Mouse (Mus musculus) stomach, embryonic 14.5 days (tissue): ENCODE data around the gene Fli1. TPM values are rescaled to one million over a fixed set of nuclear protein-coding genes. Genes with fewer than 3 reads are reported as not detected.

Experiments
- ATAC-seq: fragments of 200-750 bp; cut with Nextera tagmentation; 2 replicates; pipeline ENCODE4 v1.8.0; 2017; ENCODE audit warnings: low read depth, moderate TSS enrichment; ENCODE audit not compliant: insufficient number of reproducible peaks, insufficient read depth, low FRiP score
- H3K27ac ChIP-seq: fragments of 300-500 bp; sonication (generic); 2 replicates; pipeline ENCODE4 v1.5.1; 2014; ENCODE audit warnings: mild to moderate bottlenecking, low read length, moderate library complexity, mixed read lengths
- H3K27me3 ChIP-seq: fragments of 300-500 bp; sonication (generic); 2 replicates; pipeline ENCODE4 v1.6.1; 2014; ENCODE audit warnings: low read length, control low read depth, mixed read lengths; ENCODE audit not compliant: control insufficient read depth, insufficient read depth
- H3K36me3 ChIP-seq: fragments of 300-500 bp; sonication (generic); 2 replicates; pipeline ENCODE4 v1.6.1; 2014; ENCODE audit warnings: mild to moderate bottlenecking, control low read depth, low read length, moderate library complexity, mixed read lengths; ENCODE audit not compliant: control insufficient read depth, insufficient read depth
- H3K4me1 ChIP-seq: fragments of 300-500 bp; sonication (generic); 2 replicates; pipeline ENCODE4 v1.6.1; 2014; ENCODE audit warnings: low read length, control low read depth, mixed read lengths; ENCODE audit not compliant: control insufficient read depth, insufficient read depth
- H3K4me2 ChIP-seq: fragments of 300-500 bp; sonication (generic); replicated peaks from 2 replicates; pipeline ENCODE4 v1.6.1; 2014; ENCODE audit warnings: low read depth, low read length, control low read depth
- H3K4me3 ChIP-seq: fragments of 300-500 bp; sonication (generic); 2 replicates; pipeline ENCODE4 v1.5.1; 2014; ENCODE audit warnings: low read depth, low read length, control low read depth
- H3K9ac ChIP-seq: fragments of 300-500 bp; sonication (generic); replicated peaks from 2 replicates; pipeline ENCODE4 v1.6.1; 2014; ENCODE audit warnings: low read depth, mild to moderate bottlenecking, control low read depth, low read length, moderate library complexity, mixed read lengths
- H3K9me3 ChIP-seq: fragments of 300-500 bp; sonication (generic); 2 replicates; pipeline ENCODE4 v1.6.1; 2016; ENCODE audit warnings: low read depth, low read length, control low read depth; ENCODE audit not compliant: control insufficient read depth
- WGBS: fragments of 180-500 bp; shearing (Covaris S2); extraction: QIAGEN DNeasy Blood & Tissue Kit; methylation state at CpG from one replicate; pipeline ENCODE4 v1.1.7; 2014; 5-methylcytosine and 5-hydroxymethylcytosine counted together
- polyA plus RNA-seq: library from polyadenylated mRNA; unstranded; fragments of >200 nt; fragmentation: Nextera tagmentation; extraction: Ambion mirVana; gene quantifications from 2 replicates; pipeline ENCODE4 v1.2.1, GENCODE M21; 2014

Gene Fli1
- polyA plus RNA-seq, 1 experiment from 2014 or later, result 11.4 TPM

DNA sequence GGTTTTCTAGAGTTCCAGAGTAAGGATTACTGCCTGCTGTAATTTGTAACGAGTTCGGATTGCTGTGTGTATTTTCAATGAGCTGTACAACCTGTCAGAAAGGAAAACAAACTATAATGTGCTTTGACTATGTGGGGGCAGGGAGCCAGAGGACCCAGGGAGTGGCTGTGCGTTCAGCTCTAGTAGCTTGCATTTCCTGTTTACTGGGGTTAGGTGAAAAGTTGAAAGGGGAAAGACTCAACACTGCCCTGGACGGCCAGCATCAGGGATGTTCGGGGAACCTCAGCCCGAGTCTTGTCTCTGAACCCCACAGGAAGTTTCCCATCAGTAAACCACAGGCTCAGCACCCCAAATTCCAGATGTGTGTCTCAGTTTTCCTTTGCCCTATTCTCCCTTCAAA, 43.2 kb downstream of the Fli1 start:
- WGBS, result 46% methylated on average over 6 of the region's 6 CpGs
- Histone ChIP-seq H3K4me3 (no peak overlapping the region), H3K27me3 (no peaks in the 10 kb centered on the region), H3K36me3 (no peaks in the 10 kb centered on the region), H3K27ac (no peak overlapping the region), H3K9ac (no peak overlapping the region), H3K4me1 (peaks cover 21% of the 10 kb centered on the region), H3K4me2 (no peak overlapping the region), H3K9me3 (no peaks in the 10 kb centered on the region)
- ATAC-seq, result no peak

GRCm38 (mm10) chr9:32495643-32495997, 47.0 kb downstream of the Fli1 start:
- no peak for ATAC-seq
- 24% methylated on average over 7 of the region's 7 CpGs for WGBS
- H3K27ac ChIP-seq, result no peak overlapping the region

DNA sequence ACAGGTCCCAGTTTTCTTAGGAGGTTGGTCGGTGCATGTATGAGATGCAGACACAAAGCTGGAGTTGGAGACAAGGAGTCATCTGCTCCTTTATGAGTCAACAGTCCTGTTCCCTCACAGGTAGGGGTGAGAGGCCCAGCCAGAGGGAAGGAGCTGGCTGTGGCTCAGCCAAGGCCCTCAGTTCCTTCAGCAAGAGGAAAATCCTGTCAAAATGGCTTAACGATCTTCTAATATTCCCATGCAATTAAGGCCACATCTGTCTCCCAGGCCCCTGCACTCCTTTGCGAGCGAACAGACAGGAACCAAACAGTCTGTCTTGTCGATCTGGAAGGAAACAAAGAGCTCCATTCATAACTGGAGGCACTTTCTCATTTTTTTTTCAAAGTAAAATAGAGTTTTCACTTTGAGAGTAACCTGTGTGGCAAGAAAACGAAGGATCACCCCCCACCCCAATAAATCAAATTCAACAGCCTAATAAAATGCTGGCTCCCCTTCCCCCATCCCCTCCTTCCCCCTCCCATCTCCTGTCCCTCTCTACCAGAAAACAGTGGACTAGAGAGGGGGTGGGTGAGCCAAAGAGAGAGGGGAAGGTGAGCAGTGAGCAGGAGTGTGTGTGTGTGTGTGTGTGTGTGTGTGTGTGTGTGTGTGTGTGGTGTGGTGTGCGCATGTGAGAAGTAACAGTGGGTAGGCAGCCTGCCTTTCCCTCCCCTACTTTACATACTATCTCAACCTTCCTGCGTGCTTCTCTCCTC, 47.6 kb downstream of the Fli1 start:
- Histone ChIP-seq H3K36me3 (no peaks in the 10 kb centered on the region), H3K9ac (no peak overlapping the region), H3K4me3 (no peak overlapping the region), H3K27ac (no peak overlapping the region), H3K27me3 (no peaks in the 10 kb centered on the region), H3K4me2 (no peak overlapping the region), H3K9me3 (no peaks in the 10 kb centered on the region), H3K4me1 (peaks cover 16% of the 10 kb centered on the region)
- ATAC-seq, result peak; percentile 49; the same call in 1 of the 2 replicates
- WGBS, result 21% methylated on average over 8 of the region's 8 CpGs

More at GRCm38 (mm10) chr9:32495643-32495997, 47.0 kb downstream of the Fli1 start:
- Histone ChIP-seq H3K27me3 (no peaks in the 10 kb centered on the region), H3K36me3 (no peaks in the 10 kb centered on the region), H3K4me2 (no peak overlapping the region), H3K4me1 (peaks cover 16% of the 10 kb centered on the region), H3K9ac (no peak overlapping the region), H3K9me3 (no peaks in the 10 kb centered on the region), H3K4me3 (no peak overlapping the region)

GRCm38 (mm10) chr9:32493588-32494423, 48.9 kb downstream of the Fli1 start:
- no peak overlapping the region for H3K4me2 ChIP-seq
- no peak for ATAC-seq
- no peaks in the 10 kb centered on the region for H3K27me3 ChIP-seq
- H3K27ac ChIP-seq, result no peak overlapping the region
- H3K36me3 ChIP-seq, result no peaks in the 10 kb centered on the region
- H3K9ac ChIP-seq, result no peak overlapping the region
- H3K4me3 ChIP-seq, result no peak overlapping the region
- WGBS, result 86% methylated on average over 4 of the region's 4 CpGs
- no peaks in the 10 kb centered on the region for H3K9me3 ChIP-seq
- H3K4me1 ChIP-seq, result peaks cover 16% of the 10 kb centered on the region

DNA sequence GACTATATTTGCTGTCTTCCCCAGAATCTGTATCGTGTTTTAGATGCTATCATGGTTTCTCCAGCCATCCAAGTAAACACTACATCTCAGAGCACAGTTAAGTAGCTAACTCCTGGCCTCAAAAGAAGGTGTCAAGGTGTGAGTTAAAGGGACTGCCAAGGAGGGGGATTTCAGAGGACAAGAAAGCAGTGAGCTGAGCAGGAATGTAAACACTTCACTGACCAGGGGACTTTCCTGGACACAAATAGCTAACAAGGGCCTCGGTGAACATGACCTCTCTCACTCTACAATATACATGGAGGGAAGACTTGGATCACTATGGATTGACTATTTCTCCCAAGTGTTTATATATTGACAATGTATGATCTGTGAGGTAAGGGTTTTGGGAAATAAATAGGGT, 49.9 kb downstream of the Fli1 start:
- Histone ChIP-seq H3K9ac (no peak overlapping the region), H3K4me2 (no peak overlapping the region), H3K9me3 (no peaks in the 10 kb centered on the region), H3K36me3 (no peaks in the 10 kb centered on the region), H3K27me3 (no peaks in the 10 kb centered on the region), H3K27ac (no peak overlapping the region), H3K4me1 (peaks cover 16% of the 10 kb centered on the region), H3K4me3 (no peak overlapping the region)
- ATAC-seq, result no peak
- 40% methylated on average over 2 of the region's 2 CpGs for WGBS

DNA sequence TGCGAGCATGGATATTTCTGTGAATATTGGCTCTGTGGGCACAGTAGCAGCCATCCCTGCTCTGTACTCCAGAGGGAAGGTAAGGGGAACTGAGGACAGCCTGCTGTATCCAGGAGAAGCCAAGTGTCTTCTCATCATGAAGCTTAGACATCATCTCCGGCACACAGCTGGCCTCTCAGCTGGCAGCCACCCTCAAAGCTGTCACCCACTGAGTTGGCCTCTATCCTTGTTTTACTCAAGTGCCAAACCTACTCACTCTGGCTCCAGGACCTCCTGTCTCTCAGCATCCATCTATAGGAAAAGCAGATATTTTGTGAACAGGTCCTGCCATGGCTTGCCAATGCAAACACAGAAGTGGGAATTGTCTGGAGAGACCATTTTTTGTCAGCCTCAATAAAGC, 51.2 kb downstream of the Fli1 start:
- Histone ChIP-seq H3K9me3 (no peaks in the 10 kb centered on the region), H3K4me1 (peaks cover 15% of the 10 kb centered on the region), H3K27ac (no peak overlapping the region), H3K27me3 (no peaks in the 10 kb centered on the region), H3K4me2 (no peak overlapping the region), H3K9ac (no peak overlapping the region), H3K4me3 (no peak overlapping the region), H3K36me3 (no peaks in the 10 kb centered on the region)
- ATAC-seq, result no peak
- WGBS, result 79% methylated on average over 2 of the region's 2 CpGs

DNA sequence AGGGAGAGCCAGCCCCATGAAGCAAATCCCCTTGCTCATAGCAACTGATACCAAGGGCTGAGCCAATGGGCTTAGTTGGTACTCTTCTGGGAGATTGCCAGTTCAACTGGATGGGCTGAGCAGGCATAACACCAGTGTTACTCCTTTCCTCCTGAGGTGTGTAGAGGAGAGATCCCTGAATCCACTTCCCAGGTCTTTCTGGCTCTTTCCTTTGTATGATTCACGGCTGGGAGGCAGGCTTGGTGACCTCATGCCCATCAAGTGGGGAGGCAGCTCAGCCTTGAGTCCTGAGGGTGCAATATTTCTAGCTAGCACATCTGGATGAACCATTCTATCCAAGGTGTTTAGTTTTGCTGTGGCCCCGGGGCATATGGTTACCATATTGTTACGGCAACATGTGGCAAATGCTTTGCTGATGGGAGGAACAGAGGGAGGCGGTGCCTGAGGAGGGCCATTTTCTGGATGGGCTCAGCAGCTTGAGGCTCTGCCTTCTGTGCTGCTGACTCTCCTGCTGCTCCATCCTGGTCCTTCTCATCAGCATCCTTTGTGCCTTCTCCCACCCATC, 52.8 kb downstream of the Fli1 start:
- Histone ChIP-seq H3K9me3 (no peaks in the 10 kb centered on the region), H3K4me1 (peaks cover 4% of the 10 kb centered on the region; the same call in 1 of the 2 replicates), H3K27me3 (no peaks in the 10 kb centered on the region), H3K27ac (no peak overlapping the region), H3K36me3 (no peaks in the 10 kb centered on the region), H3K4me3 (no peak overlapping the region), H3K4me2 (no peak overlapping the region), H3K9ac (no peak overlapping the region)
- ATAC-seq, result no peak
- 84% methylated on average over 4 of the region's 4 CpGs for WGBS

DNA sequence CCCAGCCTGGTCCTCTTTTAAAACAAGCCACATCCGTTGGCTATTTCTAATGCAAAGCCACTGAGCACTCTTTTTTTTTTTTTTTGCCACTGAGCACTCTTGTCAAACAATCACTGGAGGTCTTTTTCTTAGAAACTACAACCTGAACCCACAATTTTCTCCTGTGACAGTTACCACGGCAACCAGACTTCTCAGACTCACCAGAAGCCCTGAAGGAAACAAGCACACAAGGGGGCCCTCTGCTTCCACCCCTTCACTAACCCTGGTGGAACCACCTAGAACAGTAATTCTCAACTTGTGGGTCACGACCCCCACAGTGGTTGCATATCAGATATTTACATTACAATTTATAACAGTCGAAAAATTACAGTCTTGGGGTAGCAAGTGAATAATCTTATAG, 53.3 kb downstream of the Fli1 start:
- H3K36me3 ChIP-seq, result no peaks in the 10 kb centered on the region
- no peak overlapping the region for H3K4me3 ChIP-seq
- no peaks in the 10 kb centered on the region for H3K4me1 ChIP-seq
- ATAC-seq, result no peak
- WGBS, result 54% methylated on average over 4 of the region's 4 CpGs
- no peak overlapping the region for H3K27ac ChIP-seq
- no peaks in the 10 kb centered on the region for H3K9me3 ChIP-seq
- no peaks in the 10 kb centered on the region for H3K27me3 ChIP-seq
- no peak overlapping the region for H3K9ac ChIP-seq
- H3K4me2 ChIP-seq, result no peak overlapping the region
